Mouse (Mus musculus) layer of hippocampus, adult 6 months (tissue): ENCODE measurements around the gene Bmpr1a. TPM values are rescaled to one million over a fixed set of nuclear protein-coding genes. Genes with fewer than 3 reads are reported as not detected.

Source experiments
- long read RNA-seq, 2 experiments: library from polyadenylated mRNA; unstranded; transcript quantifications; one replicate each; pipeline ENCODE4 v2.0.0; 2019 to 2020
- polyA plus RNA-seq: library from polyadenylated mRNA; unstranded; fragments of <200 nt; fragmentation: Nextera tagmentation; gene quantifications from 2 replicates; pipeline ENCODE4 v1.2.3, GENCODE M21; 2021

The Bmpr1a gene
- 4.1 and 4.2 TPM in 2 replicates for polyA plus RNA-seq
- long read RNA-seq, experiment 1, full-length matches to known transcripts = 2 of 16 reads
- long read RNA-seq, experiment 1, partial matches to known transcripts = 5 of 16 reads
- long read RNA-seq, experiment 1, other reads (novel, unspliced or antisense) = 9 of 16 reads
- long read RNA-seq, experiment 2, full-length matches to known transcripts = 7 of 25 reads
- long read RNA-seq, experiment 2, partial matches to known transcripts = 7 of 25 reads
- long read RNA-seq, experiment 2, other reads (novel, unspliced or antisense) = 11 of 25 reads

DNA sequence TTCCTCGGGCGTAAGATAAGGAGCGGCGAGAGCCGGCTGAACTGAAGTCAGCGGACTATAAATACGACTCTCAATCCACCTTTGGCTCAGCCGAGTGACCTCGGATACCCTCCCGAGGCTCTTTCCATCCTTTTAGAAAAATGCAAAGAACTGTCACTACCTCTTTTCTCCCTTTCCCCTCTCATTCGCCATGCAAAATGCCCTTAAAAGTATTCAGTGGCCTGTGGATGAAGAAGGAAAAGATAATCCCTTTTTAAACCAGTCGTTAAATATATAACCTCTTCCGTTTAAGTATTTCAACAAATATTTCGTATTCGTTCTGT, at the start of gene Bmpr1a:
Gene Bmpr1a, minus strand, starts transcription at position 17 of the 323 bp plus-strand sequence.

DNA sequence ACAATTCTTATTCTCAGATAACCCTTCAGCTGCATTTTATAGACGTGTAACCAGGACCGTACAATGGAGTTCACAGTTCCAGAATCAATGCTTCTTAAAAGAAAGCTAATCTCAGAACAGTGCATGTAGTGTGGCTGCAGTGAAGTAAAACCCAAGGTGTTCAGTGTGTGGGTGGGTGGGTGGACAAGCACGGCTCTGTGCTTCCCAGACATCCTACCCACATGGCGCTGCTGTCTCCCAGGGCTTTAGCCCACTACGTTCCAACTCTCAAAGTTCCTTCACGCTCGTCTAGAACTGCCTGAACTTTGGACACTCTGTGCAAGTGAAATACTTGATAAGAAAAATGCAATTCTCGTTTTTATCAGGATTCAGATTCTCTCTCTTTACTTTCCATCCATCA, 19.6 kb upstream of the Bmpr1a start, which contains the start of gene 9230112D13Rik:
Gene 9230112D13Rik, minus strand, starts transcription at position 101 of the 400 bp plus-strand sequence.

DNA sequence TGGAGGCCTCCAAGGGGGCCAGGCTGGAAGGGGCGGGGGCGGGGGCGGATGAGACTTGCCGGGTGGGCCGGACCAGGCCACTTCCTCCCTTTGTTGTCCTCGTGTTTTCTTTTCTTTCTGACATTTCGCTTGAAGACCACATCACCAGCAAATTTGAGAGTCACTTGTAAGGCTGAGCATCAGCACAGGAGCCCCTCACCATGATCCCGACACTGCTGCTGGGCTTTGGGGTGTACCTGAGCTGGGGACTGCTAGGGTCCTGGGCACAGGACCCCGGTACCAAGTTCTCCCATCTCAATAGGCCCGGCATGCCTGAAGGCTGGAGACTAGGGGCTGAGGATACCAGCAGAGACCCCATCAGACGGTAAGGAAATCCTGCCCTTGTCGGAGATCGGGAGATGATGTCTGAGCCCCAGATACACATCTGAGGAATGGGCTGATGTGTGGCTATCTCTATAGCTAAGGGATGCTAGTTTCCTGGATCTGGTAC, 127.7 kb downstream of the Bmpr1a start, which contains the start of gene Mmrn2:
Gene Mmrn2, plus strand, starts transcription at position 51 of the 490 bp plus-strand sequence.

DNA sequence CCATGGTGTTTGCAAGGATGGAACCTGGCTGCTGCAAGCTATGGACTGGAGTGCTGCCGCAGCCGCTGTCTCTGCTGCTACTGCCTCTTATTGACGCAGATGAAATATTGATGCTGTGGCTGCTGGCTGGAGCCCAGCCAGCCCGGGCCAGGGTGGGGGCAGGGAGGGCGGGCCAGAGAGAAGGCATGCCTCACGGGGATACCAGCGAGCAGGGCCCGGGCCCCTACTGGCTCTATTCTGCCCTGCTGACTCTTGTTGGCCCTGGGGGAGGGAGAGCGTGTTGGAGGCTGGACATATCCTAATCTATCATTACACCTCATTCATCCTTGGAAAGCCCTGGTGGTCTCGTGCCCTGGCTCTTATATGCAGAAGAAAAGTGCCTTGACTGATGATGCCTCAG, 128.6 kb downstream of the Bmpr1a start, which contains the start of gene Sncg:
Gene Sncg, minus strand, starts transcription at position 213 of the 400 bp plus-strand sequence.

Other genes with a start within 250 kb of the Bmpr1a start
- 7.1 and 7.4 TPM in 2 replicates for gene Shld2, start 192.8 kb downstream of the Bmpr1a start, polyA plus RNA-seq
- 68.8 and 88.9 TPM in 2 replicates for gene Glud1, start 192.6 kb downstream of the Bmpr1a start, polyA plus RNA-seq
- 0.48 TPM in 1 of 2 replicates, not detected in the other for gene Fam25c, start 147.9 kb downstream of the Bmpr1a start, polyA plus RNA-seq
- gene Sncg, start 128.6 kb downstream of the Bmpr1a start, polyA plus RNA-seq = 12.5 and 15.7 TPM in 2 replicates
- gene Mmrn2, start 127.9 kb downstream of the Bmpr1a start, polyA plus RNA-seq = 1.5 and 1.6 TPM in 2 replicates
- not detected in 2 replicates for gene 9230112D13Rik, start 19.5 kb upstream of the Bmpr1a start, polyA plus RNA-seq
- gene Ldb3, start 85.3 kb upstream of the Bmpr1a start, polyA plus RNA-seq = 2.0 and 2.7 TPM in 2 replicates
- 0.08 and 0.13 TPM in 2 replicates for gene Opn4, start 96.8 kb upstream of the Bmpr1a start, polyA plus RNA-seq
- gene Wapl, start 170.6 kb upstream of the Bmpr1a start, polyA plus RNA-seq = 5.8 and 10.2 TPM in 2 replicates